Mouse (Mus musculus) midbrain, embryonic 14.5 days (tissue): ENCODE measurements at regions not wholly inside any gene's neighbourhood (a gene's known extent, or its start where the extent isn't known, plus 50 kb on each side); places are given as distances from the start of the nearest gene placed in this dataset.

Source experiments
- ATAC-seq: fragments of 200-750 bp; cut with Nextera tagmentation; 2 replicates; pipeline ENCODE4 v1.8.0; 2017; ENCODE audit warnings: moderate number of reproducible peaks, moderate library complexity; ENCODE audit not compliant: low FRiP score, low TSS enrichment
- DNase-seq: peaks from one replicate; pipeline ENCODE4 v3.0.0-alpha.2; 2015
- H3K27ac ChIP-seq: fragments of 300-500 bp; sonication (generic); replicated peaks from 2 replicates; pipeline ENCODE4 v1.5.1; 2014; ENCODE audit warnings: mild to moderate bottlenecking, low read depth, low read length, moderate library complexity
- H3K27me3 ChIP-seq: fragments of 300-500 bp; sonication (generic); 2 replicates; pipeline ENCODE4 v1.6.1; 2014; ENCODE audit warnings: low read length, control low read depth, mixed read lengths; ENCODE audit not compliant: control insufficient read depth, insufficient read depth
- H3K36me3 ChIP-seq: fragments of 300-500 bp; sonication (generic); 2 replicates; pipeline ENCODE4 v1.6.1; 2014; ENCODE audit warnings: low read length, control low read depth; ENCODE audit not compliant: control insufficient read depth, insufficient read depth
- H3K4me1 ChIP-seq: fragments of 300-500 bp; sonication (generic); 2 replicates; pipeline ENCODE4 v1.6.1; 2014; ENCODE audit warnings: mild to moderate bottlenecking, antibody characterized with exemption, low read length, control low read depth; ENCODE audit not compliant: control insufficient read depth, insufficient read depth
- H3K4me2 ChIP-seq: fragments of 300-500 bp; sonication (generic); 2 replicates; pipeline ENCODE4 v1.6.1; 2014; ENCODE audit warnings: mild to moderate bottlenecking, low read length, moderate library complexity
- H3K4me3 ChIP-seq: fragments of 300-500 bp; sonication (generic); replicated peaks from 2 replicates; pipeline ENCODE4 v1.5.1; 2014; ENCODE audit warnings: low read depth, low read length
- H3K9ac ChIP-seq: fragments of 300-500 bp; sonication (generic); replicated peaks from 2 replicates; pipeline ENCODE4 v1.6.1; 2014; ENCODE audit warnings: mild to moderate bottlenecking, low read length, moderate library complexity
- H3K9me3 ChIP-seq: fragments of 300-500 bp; sonication (generic); 2 replicates; pipeline ENCODE4 v1.6.1; 2016; ENCODE audit warnings: low read length, control low read depth, mixed read lengths; ENCODE audit not compliant: control insufficient read depth
- WGBS: fragments of 180-500 bp; shearing (Covaris S2); extraction: QIAGEN DNeasy Blood & Tissue Kit; methylation state at CpG from one replicate; pipeline ENCODE4 v1.1.7; 2014; 5-methylcytosine and 5-hydroxymethylcytosine counted together

DNA sequence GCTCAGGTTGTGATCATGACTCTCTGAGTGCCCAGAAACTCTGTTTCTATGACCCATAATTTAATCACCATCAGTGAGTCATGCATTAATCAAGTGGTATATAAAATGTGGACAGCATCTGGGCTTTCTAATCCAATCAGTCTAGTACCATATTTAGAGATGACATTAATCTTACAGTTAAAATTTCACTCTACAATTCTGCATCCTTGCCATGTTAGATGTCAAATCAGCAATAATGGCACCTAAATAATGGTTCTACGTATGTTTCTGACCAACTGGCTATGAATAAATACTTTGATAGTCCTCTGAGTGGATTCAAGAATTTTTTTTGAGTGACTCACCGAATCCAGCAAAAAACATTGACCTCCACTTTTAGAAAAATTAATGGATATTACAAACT is 383.0 kb upstream of the Gm12666 start:
- Histone ChIP-seq H3K27ac (no peak overlapping the region), H3K36me3 (no peaks in the 10 kb centered on the region), H3K4me2 (no peak overlapping the region), H3K4me1 (no peaks in the 10 kb centered on the region), H3K9ac (no peak overlapping the region), H3K27me3 (no peaks in the 10 kb centered on the region), H3K4me3 (no peak overlapping the region), H3K9me3 (no peaks in the 10 kb centered on the region)
- WGBS, result 83% methylated on average over 2 of the region's 2 CpGs
- DNase-seq (no peak), ATAC-seq (no peak)

DNA sequence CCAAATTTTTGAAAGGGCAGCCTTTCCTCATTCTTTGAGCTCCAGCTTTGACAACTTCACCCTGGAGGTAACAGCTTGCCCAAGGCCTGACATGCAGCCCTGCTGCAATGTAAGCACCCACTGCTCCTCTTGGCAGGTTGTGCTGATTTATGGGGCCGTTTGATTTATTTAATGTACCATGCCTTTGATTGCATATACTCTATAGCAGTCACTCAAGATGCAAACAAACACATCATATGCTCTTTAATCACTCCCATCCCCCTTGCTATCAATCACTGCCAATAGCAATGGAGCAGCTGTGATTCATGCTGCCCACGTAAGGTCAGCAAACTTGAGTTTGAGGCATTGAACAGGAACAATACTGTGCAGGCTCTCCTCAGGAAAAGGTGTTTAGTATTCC is 373.8 kb upstream of the Gm12666 start:
- H3K27ac ChIP-seq, result no peak overlapping the region
- ATAC-seq (no peak), DNase-seq (no peak)
- H3K27me3 ChIP-seq, result no peaks in the 10 kb centered on the region
- H3K9me3 ChIP-seq, result no peaks in the 10 kb centered on the region
- no peaks in the 10 kb centered on the region for H3K4me1 ChIP-seq
- H3K9ac ChIP-seq, result no peak overlapping the region
- no peaks in the 10 kb centered on the region for H3K36me3 ChIP-seq
- H3K4me2 ChIP-seq, result no peak overlapping the region
- 73% methylated on average over 2 of the region's 2 CpGs for WGBS
- no peak overlapping the region for H3K4me3 ChIP-seq

DNA sequence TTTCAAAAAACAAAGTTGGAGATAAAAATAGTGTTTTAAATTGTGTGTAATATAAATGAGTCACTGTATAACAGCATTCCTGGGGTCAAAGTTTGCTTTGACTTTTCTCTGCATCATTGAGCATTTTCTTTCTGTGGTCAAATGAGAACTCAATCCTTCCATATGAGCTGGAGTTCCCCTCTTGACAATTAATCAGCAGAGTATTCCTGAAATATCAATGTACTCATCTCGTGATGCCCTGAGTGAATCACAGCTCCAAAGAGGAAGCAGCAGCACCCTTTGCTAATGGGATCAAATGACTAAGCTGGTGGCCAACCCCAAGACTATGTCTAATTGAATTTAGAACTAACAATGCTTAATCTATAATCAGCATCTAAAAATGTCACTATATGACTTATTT is 363.6 kb upstream of the Gm12666 start:
- no peak for ATAC-seq
- H3K4me1 ChIP-seq, result no peaks in the 10 kb centered on the region
- H3K4me3 ChIP-seq, result no peak overlapping the region
- H3K36me3 ChIP-seq, result no peaks in the 10 kb centered on the region
- H3K27me3 ChIP-seq, result no peaks in the 10 kb centered on the region
- no peak overlapping the region for H3K4me2 ChIP-seq
- 53% methylated on average over 1 of the region's 1 CpGs for WGBS
- no peak overlapping the region for H3K27ac ChIP-seq
- no peak for DNase-seq
- no peak overlapping the region for H3K9ac ChIP-seq
- no peaks in the 10 kb centered on the region for H3K9me3 ChIP-seq

DNA sequence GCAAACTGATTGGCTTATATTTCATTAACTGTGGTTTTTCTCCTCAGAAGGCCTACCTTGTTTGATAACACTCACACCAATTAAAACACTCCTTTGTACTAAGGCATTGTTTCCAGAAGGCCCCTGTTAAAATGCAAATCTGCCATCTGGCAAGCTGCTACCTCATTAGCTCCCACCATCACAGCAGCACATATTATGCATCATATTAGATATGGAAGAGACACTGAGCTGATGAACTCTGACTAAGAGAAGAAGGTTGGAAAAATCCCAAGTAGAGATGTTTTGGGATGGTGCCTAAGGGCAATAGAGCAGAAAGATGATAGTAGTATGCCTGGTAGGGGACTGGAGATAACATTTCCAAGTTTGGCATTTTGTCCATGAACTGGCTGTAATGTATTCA is 350.5 kb upstream of the Gm12666 start:
- no peaks in the 10 kb centered on the region for H3K27me3 ChIP-seq
- ATAC-seq (peak; percentile 84), DNase-seq (peak; percentile 63)
- 0 out of 2 replicates have a peak, but pooled peaks cover 7% of the 10 kb centered on the region for H3K4me1 ChIP-seq
- H3K36me3 ChIP-seq, result no peaks in the 10 kb centered on the region
- H3K9ac ChIP-seq, result no peak overlapping the region
- no peak overlapping the region for H3K4me2 ChIP-seq
- H3K9me3 ChIP-seq, result no peaks in the 10 kb centered on the region
- 0 out of 2 replicates have a peak overlapping the region, but pooled peaks have one; percentile 15 for H3K27ac ChIP-seq
- no peak overlapping the region for H3K4me3 ChIP-seq

DNA sequence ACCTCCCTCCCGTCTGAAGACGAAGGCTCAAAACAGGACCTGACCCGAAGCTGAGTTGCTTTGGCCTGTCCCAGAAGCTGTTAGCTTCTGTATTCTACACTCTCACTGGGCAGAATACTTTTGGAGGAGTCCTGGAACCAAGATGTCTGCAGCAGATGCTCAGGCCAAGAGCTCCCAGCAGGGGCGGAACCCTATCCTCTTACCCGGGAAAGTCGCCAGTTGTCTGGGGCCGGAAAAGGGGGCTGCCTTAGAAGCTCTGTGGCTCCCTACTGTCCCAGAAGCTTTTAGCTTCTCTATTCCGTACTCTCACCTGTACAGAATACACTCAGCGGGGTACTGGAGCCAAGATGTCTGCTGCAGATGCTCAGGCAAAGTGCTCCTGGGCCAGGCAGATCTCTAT is 346.7 kb upstream of the Gm12666 start:
- Histone ChIP-seq H3K9me3 (no peaks in the 10 kb centered on the region), H3K4me2 (no peak overlapping the region), H3K27me3 (no peaks in the 10 kb centered on the region), H3K36me3 (no peaks in the 10 kb centered on the region), H3K27ac (no peak overlapping the region), H3K9ac (no peak overlapping the region), H3K4me1 (0 out of 2 replicates have a peak, but pooled peaks cover 7% of the 10 kb centered on the region), H3K4me3 (no peak overlapping the region)
- ATAC-seq (no peak), DNase-seq (no peak)
- 95% methylated on average over 9 of the region's 9 CpGs for WGBS

DNA sequence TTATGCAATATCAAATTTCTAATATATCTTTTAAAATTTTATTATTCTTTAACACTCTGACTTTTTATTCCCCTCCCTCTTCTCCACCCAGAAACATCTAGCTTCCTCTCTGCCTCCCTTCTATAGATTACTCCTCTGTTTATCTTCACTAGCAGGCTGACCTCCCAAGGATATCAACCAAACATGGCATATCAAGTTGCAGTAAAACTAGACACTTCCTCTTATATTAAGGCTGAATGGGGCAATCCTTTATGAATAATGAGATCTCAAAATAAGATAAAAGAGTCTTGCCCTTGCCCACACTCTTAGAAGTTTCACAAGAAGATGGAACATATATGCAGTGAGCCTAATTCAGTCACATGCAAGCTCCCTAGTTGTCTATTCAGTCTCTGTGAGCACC is 310.5 kb upstream of the Gm12666 start:
- H3K9me3 ChIP-seq, result no peaks in the 10 kb centered on the region
- H3K4me2 ChIP-seq, result no peak overlapping the region
- no peak overlapping the region for H3K27ac ChIP-seq
- H3K36me3 ChIP-seq, result no peaks in the 10 kb centered on the region
- DNase-seq (no peak), ATAC-seq (no peak)
- no peaks in the 10 kb centered on the region for H3K4me1 ChIP-seq
- no peaks in the 10 kb centered on the region for H3K27me3 ChIP-seq
- no peak overlapping the region for H3K9ac ChIP-seq
- H3K4me3 ChIP-seq, result no peak overlapping the region

DNA sequence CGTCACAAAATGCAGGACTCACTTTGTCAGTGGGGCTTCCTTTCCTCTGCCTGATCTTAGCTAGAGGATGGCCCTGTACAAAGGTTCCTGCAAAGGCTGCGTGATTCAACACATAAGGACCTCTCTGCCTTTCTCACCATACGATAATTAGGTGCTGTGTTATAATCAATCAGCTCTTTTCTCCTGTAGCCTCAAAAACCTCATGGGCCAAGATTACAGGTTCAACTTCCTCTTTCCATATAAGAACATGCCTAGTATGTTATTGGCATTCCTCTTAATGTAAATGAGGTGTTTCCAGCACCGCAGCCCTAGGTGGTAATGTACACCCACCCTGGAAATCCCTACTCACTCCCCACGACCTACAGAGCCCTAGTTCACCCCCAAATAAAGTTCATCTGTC is 308.6 kb upstream of the Gm12666 start:
- H3K4me1 ChIP-seq, result no peaks in the 10 kb centered on the region
- no peak overlapping the region for H3K27ac ChIP-seq
- H3K27me3 ChIP-seq, result no peaks in the 10 kb centered on the region
- DNase-seq, result no peak
- no peak overlapping the region for H3K4me3 ChIP-seq
- no peaks in the 10 kb centered on the region for H3K36me3 ChIP-seq
- ATAC-seq, result no peak
- WGBS, result 81% methylated on average over 5 of the region's 5 CpGs
- H3K9ac ChIP-seq, result no peak overlapping the region
- H3K4me2 ChIP-seq, result no peak overlapping the region
- no peaks in the 10 kb centered on the region for H3K9me3 ChIP-seq

DNA sequence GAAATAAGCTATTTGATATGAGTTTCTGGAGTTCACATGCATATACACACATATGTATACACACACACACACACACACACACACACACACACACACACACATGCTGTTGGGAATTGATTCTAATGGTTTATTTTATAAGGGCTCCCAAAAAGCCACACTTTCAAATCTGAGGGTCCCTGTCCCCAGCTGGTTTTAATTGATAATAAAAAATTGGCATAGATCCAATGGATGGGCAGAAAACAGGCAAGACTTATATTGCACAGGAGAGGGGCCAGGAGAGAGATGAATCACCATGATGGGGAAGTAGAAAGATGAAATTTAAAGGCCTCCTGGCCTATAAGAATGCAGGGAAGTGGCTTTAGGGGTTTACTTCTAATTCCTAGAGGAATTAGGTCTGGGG is 295.1 kb upstream of the Gm12666 start:
- ATAC-seq, result no peak
- H3K4me1 ChIP-seq, result no peaks in the 10 kb centered on the region

DNA sequence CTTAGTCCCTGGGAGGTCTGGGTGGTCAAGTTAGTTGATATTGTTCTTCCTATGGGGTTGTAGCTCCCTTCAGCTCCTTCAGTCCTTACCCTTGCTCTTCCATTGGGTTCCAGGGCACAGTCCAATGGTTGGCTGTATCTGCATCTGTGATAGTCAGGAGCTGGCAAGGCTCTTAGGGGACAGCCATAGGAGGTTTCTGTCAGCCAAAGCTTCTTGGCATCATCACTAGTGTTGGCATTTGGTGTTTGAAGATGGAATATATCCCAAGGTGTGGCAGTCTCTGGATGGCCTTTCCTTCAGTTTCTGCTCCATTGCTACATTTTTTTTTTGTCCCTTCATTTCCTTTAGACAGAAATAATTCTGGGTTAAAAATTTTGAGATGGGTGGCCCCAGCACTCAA is 266.6 kb upstream of the Gm12666 start:
- ATAC-seq (no peak), DNase-seq (no peak)
- no peak overlapping the region for H3K9ac ChIP-seq
- no peaks in the 10 kb centered on the region for H3K9me3 ChIP-seq
- no peaks in the 10 kb centered on the region for H3K36me3 ChIP-seq
- no peak overlapping the region for H3K27ac ChIP-seq
- H3K4me3 ChIP-seq, result no peak overlapping the region
- no peak overlapping the region for H3K4me2 ChIP-seq
- no peaks in the 10 kb centered on the region for H3K4me1 ChIP-seq
- no peaks in the 10 kb centered on the region for H3K27me3 ChIP-seq

More for the DNA sequence above, 295.1 kb upstream of the Gm12666 start:
- Histone ChIP-seq H3K4me3 (no peak overlapping the region), H3K36me3 (no peaks in the 10 kb centered on the region), H3K9me3 (no peaks in the 10 kb centered on the region), H3K27ac (no peak overlapping the region), H3K27me3 (no peaks in the 10 kb centered on the region), H3K4me2 (no peak overlapping the region), H3K9ac (no peak overlapping the region)
- DNase-seq, result no peak
